Mouse (Mus musculus): ENCODE measurements around the gene Tmed6.
A peak's percentile ranks its signal among the peaks of the same experiment; 100 is the strongest.
"Not testable (repeated sequence)": the region's sequence is repeated elsewhere in the genome, so short reads cannot be mapped to it uniquely, and the experiment has no call there.

The Tmed6 gene

DNA sequence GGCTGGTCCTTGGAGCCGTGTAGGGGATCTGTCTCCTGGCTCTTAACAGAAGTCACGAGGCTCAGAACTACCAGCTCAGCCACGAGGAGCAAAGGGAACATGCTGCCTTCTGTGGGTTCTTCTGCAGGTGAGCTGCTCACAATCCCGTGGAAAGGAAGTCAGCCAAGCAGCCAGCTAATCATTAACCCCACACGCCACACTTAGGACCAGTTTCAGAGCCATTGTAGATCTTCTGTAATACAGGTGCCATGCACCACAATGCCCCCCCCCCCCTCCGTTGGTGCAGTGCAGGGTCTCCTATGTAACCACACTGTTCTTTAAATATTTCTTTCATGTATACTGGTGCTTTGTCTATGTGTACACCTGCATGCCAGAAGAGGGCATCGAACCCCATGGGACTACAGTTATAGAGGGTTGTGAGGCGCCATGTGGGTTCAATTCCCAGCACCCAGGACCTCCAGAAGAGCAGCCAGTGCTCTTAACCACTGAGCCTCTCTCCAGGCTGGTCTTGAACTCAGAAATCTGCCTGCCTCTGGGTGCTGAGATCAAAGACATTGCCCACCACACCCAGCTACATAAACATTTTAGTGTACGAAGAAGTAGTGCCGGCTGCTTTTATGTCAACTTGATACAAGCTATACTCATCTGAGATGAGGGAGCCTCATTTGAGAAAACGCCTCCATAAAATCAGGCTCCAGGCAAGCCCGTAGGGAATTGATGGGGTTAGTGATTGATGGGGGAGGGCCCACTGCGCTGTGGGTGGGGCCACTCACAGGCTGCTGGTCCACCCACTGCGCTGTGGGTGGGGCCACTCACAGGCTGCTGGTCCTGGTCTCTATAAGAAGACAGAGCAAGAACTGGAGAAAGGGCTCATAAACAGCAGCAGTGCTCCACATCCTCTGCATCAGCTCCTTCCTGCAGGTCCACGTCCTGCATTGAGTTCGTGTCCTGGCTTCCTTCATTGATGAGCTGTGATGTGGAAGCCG lies at the start of gene Tmed6:
Tmed6 (minus strand) TSS at position 134 of the 986 bp plus-strand sequence.
- DNase-seq (ENCODE audit: low read depth, low spot score) = no peak

- DNase-seq (ENCODE audit: low read depth, low spot score) = no peak
Observed at GRCm38 (mm10) chr8:107115008-107115320, 49.5 kb upstream of the Tmed6 start.

DNA sequence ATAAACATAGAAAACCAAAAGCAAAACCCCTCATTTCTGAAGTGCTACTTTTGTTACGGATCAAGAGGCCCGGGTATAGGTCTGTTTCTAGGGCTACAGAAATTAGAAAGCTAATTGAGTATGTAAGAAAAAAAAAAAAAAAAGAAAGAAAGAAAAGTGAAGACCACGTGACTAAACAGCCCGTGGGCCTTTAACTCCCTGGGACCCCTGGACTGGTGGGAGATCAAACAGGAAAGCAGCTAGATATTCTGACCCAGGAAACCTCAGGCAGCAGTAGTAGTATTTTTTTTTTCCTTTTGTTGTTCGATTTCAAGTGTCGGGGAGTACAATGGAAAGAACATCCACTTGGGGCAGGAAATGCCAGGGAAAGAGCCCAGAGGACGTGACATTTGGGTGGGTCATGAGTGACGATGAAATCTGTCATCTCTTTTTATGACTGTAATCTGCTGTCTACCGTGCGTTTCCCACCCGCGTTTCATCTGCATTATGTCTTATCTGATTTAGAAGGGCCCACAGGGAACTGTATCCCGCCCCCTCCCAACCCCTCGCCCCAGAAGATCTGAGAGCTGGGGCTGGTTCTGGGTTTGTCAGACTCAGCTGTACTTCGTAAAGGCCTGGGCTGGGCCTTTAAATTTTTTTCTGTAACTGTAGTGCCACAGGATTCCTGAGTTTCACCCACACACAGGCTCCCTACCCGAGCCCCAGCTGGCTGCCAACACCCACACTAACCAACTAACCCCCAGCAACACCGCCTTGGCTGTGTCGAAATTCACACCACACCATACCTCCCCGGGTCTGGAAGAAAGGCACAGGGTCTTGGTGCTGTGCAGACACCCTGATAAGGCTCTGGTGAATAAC lies 48.9 kb upstream of the Tmed6 start:
- DNase-seq (ENCODE audit: low read depth, low spot score) = peak; percentile 74

- DNase-seq (ENCODE audit: low read depth, low spot score) = no peak
Observed at GRCm38 (mm10) chr8:107113209-107113608, 47.8 kb upstream of the Tmed6 start.

GRCm38 (mm10) chr8:107111340-107112105 lies 46.1 kb upstream of the Tmed6 start:
- no peak for DNase-seq (ENCODE audit: low read depth, low spot score)

- no peak for DNase-seq (ENCODE audit: low read depth, low spot score)
Observed at GRCm38 (mm10) chr8:107110629-107111330, 45.3 kb upstream of the Tmed6 start.

GRCm38 (mm10) chr8:107109816-107110435 lies 44.5 kb upstream of the Tmed6 start:
- DNase-seq (ENCODE audit: low read depth, low spot score) = no peak

DNA sequence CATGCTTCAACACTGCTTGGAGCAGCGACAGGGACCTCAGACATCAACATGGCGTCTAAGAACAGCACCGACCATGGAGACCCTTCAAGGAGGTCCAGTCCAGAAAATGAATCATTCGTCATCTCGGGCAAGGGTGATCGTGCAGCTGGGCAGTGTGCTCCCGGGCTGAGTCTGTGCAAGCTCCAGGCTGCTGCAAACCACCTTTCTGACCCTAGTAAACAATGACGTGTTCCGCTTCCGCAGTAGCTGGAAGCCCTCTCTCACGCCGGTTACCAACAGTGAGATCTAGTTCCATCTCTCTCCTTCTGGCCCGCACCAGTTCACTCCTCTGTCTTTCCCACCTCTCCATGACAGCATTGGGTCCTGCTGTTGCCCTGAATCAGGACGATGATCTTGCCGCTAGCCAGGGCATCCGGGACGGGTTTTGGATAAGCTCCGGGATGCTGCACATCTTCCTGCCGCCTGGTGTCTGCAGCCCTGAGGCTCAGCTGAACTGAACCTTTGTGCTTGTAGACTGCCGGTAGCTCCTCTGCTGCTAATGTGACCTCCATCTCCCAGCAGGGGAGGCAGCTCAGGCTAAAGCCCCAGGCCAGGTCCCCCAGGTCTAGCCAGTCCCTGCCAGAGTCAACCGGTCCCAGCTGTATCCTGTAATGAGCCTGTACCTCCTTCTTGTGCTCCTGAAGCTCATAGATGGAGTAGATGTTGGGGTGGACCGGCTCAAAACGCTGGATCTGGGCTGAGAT lies 43.7 kb upstream of the Tmed6 start:
- DNase-seq (ENCODE audit: low read depth, low spot score) = no peak

DNA sequence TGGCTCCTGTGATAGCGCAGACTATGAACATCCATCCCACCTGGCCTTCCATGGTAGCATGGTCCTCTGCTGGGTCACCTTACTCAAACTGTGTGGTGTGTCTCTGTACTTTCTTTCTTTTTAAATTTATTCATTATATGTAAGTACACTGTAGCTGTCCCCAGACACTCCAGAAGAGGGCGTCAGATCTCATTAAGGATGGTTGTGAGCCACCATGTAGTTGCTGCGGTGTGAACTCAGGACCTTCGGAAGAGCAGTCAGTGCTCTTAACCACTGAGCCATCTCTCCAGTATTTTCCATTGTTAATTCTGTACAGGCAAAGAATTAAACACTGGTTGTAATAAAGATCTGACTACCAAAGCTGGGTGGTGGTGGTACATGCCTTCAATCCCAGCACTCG lies 42.6 kb upstream of the Tmed6 start:
- not testable (repeated sequence) for DNase-seq (ENCODE audit: low read depth, low spot score)

DNA sequence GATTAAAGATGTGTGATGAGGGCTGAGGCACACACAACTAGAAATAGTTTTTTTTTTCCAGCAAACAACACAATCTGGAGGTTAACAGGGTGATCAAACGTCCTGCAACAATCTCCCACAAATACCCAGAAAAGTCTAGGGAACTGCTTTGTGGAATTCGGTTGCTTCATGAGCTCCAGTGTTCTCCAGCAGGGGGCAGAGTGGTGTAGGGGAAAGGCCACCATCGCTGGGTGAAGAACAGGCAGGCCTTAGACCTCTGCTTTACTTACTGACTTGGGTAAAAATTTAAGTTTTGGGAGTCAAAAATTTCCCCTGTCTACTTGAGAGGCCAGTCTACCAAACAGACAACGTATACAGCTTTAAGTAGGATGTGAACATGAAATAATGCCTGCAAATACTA lies 39.1 kb upstream of the Tmed6 start:
- peak; percentile 82 for DNase-seq (ENCODE audit: low read depth, low spot score)

- no peak for DNase-seq (ENCODE audit: low read depth, low spot score)
Observed at GRCm38 (mm10) chr8:107100635-107101034, 35.2 kb upstream of the Tmed6 start.

- peak; percentile 98 for DNase-seq (ENCODE audit: low read depth, low spot score)
Observed at GRCm38 (mm10) chr8:107096366-107097036, 31.1 kb upstream of the Tmed6 start, which contains the start of gene Terf2. Gene Terf2, minus strand, starts transcription at chr8:107096547.

DNA sequence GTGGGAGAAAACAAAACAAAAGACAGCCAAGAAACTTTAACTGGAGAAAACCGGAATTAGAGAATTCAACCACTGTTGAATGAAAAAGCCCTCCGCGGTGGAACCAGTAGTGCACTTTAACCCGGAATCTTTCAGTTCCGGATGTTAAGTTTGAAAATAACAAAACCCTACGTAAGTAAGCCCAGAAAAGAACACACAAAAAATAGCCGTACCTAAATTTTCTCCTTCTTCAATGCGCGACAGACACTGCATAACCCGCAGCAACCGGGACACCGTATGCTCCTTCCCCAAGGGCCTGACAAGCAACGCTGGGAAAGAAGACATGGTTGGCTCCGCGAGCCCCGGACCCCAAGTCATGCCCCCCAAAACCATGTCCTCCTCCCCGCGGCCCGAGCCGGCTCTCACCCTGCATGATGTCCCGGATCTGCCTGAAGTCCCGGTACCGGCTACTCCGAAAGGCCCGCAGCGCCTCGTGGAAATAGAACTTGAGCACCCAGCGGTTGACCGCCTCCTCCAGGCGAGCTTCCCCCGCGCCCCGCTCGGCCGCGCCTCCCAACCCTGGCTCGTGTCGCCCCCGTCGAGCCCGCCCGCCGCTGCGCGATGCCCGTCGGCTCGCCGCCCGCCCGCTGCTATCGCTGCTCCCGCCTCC lies 30.4 kb upstream of the Tmed6 start:
- DNase-seq (ENCODE audit: low read depth, low spot score) = peak; percentile 45

- DNase-seq (ENCODE audit: low read depth, low spot score) = no peak
Observed at GRCm38 (mm10) chr8:107090531-107090930, 25.1 kb upstream of the Tmed6 start.

- no peak for DNase-seq (ENCODE audit: low read depth, low spot score)
Observed at GRCm38 (mm10) chr8:107088526-107089063, 23.2 kb upstream of the Tmed6 start.

GRCm38 (mm10) chr8:107086018-107086417 lies 20.6 kb upstream of the Tmed6 start:
- no peak for DNase-seq (ENCODE audit: low read depth, low spot score)

- DNase-seq (ENCODE audit: low read depth, low spot score) = no peak
Observed at GRCm38 (mm10) chr8:107085358-107085757, 19.9 kb upstream of the Tmed6 start.

DNA sequence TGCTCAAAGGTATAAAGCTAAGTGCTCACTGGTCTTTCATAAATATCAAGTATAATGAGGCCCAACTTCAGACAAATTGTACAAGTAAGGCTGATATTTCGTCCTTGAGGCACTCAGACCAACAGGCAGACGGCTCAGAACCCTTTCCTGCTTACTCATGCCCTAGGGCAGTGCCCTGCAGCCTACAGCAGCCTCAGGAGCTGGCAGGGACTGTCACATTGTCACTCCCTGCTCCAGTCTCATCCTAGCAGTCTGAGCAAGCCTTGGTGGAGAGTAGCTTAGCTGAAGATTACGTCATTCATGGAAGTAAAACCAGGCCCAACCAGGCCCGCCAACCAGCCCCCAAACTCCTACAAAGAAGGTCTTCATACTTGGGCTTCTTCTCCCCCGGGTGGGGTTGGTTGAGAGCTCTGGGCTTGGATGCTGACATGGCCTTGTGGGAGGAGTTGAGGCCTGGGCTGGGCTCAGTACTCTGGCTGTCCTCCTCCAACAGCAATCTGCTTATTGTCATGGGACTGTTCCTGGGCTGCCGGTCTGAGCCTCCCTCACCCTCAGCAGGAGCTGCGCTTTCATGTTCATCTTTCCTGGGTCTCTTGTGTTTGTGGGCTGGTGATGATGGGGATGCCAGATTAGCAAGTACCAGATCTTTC lies 10.9 kb upstream of the Tmed6 start:
- no peak for DNase-seq (ENCODE audit: low read depth, low spot score)
